Mouse (Mus musculus) midbrain, embryonic 11.5 days (tissue): ENCODE measurements around the gene Gucy1a1. TPM values are rescaled to one million over a fixed set of nuclear protein-coding genes. Genes with fewer than 3 reads are reported as not detected.
A peak's percentile ranks its signal among the peaks of the same experiment; 100 is the strongest.

Source experiments
- ATAC-seq: fragments of 200-750 bp; cut with Nextera tagmentation; 2 replicates; pipeline ENCODE4 v1.8.0; 2017; ENCODE audit warnings: moderate TSS enrichment, moderate library complexity; ENCODE audit not compliant: low FRiP score
- DNase-seq: peaks from one replicate; pipeline ENCODE4 v3.0.0; 2015; ENCODE audit warnings: low spot score; ENCODE audit errors: missing footprints
- H3K27ac ChIP-seq: fragments of 300-500 bp; sonication (generic); 2 replicates; pipeline ENCODE4 v1.5.1; 2014; ENCODE audit warnings: low read depth, low read length
- H3K27me3 ChIP-seq: fragments of 300-500 bp; sonication (generic); 2 replicates; pipeline ENCODE4 v1.6.1; 2014; ENCODE audit warnings: mild to moderate bottlenecking, low read length, moderate library complexity, mixed read lengths; ENCODE audit not compliant: control insufficient read depth, insufficient read depth
- H3K36me3 ChIP-seq: fragments of 300-500 bp; sonication (generic); 2 replicates; pipeline ENCODE4 v1.6.1; 2014; ENCODE audit warnings: mild to moderate bottlenecking, low read length, moderate library complexity, mixed read lengths; ENCODE audit not compliant: control insufficient read depth, insufficient read depth
- H3K4me1 ChIP-seq: fragments of 300-500 bp; sonication (generic); 2 replicates; pipeline ENCODE4 v1.6.1; 2014; ENCODE audit warnings: low read length; ENCODE audit not compliant: control insufficient read depth, insufficient read depth
- H3K4me2 ChIP-seq: fragments of 300-500 bp; sonication (generic); 2 replicates; pipeline ENCODE4 v1.6.1; 2014; ENCODE audit warnings: mild to moderate bottlenecking, moderate library complexity
- H3K4me3 ChIP-seq: fragments of 300-500 bp; sonication (generic); 2 replicates; pipeline ENCODE4 v1.5.1; 2014; ENCODE audit warnings: low read depth, low read length
- H3K9ac ChIP-seq: fragments of 300-500 bp; sonication (generic); 2 replicates; pipeline ENCODE4 v1.6.1; 2014; ENCODE audit warnings: low read length
- H3K9me3 ChIP-seq: fragments of 300-500 bp; sonication (generic); 2 replicates; pipeline ENCODE4 v1.6.1; 2016; ENCODE audit warnings: low read length; ENCODE audit not compliant: control insufficient read depth
- WGBS: fragments of 180-500 bp; shearing (Covaris S2); extraction: QIAGEN DNeasy Blood & Tissue Kit; methylation state at CpG from one replicate; pipeline ENCODE4 v1.1.7; 2014; 5-methylcytosine and 5-hydroxymethylcytosine counted together
- polyA plus RNA-seq: library from polyadenylated mRNA; unstranded; fragments of >200 nt; fragmentation: Nextera tagmentation; extraction: Ambion mirVana; gene quantifications from 2 replicates; pipeline ENCODE4 v1.2.1, GENCODE M21; 2014

Gene Gucy1a1
- polyA plus RNA-seq, 1 experiment from 2014 or later: 3.6 TPM

DNA sequence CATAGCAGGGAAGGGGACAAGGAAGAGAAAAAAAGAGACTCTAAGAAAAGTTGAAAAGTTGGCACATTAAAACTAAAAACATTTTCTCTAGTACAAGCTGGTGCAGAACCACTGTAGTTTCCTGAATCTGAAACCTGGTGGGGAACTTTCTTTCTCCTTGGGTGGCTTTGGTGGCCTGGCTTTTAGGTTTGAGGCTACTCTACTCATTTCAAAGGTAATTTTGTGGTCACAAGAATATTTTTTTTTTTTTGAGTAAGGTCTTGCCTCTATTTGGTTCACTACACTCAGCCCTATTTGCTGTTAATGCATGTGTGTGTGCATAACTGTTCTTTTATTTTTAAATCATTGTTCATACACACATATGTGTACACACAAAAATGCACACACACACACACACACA, 389 bp upstream of the Gucy1a1 start:
- Histone ChIP-seq H3K4me2 (peak overlapping the region; percentile 95), H3K9me3 (no peaks in the 10 kb centered on the region), H3K4me3 (no peak overlapping the region), H3K9ac (no peak overlapping the region), H3K27me3 (no peaks in the 10 kb centered on the region), H3K27ac (no peak overlapping the region), H3K4me1 (0 out of 2 replicates have a peak, but pooled peaks cover 4% of the 10 kb centered on the region), H3K36me3 (no peaks in the 10 kb centered on the region)
- ATAC-seq (no peak), DNase-seq (no peak)

DNA sequence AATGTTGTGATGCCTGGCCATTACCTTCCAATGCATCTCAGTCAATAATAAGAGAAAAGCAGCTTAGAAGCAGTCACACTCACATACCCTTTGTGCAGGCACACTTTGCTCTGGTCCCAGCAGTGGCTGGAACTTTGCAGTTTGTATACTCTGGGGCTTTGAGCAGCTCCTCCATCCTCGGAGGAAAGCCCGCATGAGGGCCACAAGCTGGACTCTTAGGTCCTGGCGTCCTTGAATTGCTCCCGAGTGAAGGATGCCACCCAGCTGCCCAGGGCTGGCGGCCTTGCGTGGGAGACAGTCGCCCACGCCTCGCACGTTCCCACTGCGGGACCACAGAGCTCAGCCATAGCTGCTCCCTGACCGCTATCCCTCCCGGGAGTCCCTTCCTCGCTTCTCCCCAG, 864 bp downstream of the Gucy1a1 start:
- peak; percentile 53 for ATAC-seq
- H3K27me3 ChIP-seq: no peaks in the 10 kb centered on the region
- H3K4me3 ChIP-seq: peak overlapping the region; percentile 44
- H3K9me3 ChIP-seq: no peaks in the 10 kb centered on the region
- H3K4me1 ChIP-seq: 0 out of 2 replicates have a peak, but pooled peaks cover 4% of the 10 kb centered on the region
- 11% methylated on average over 14 of the region's 14 CpGs for WGBS
- peak; percentile 84 for DNase-seq
- no peaks in the 10 kb centered on the region for H3K36me3 ChIP-seq
- no peak overlapping the region for H3K27ac ChIP-seq
- H3K4me2 ChIP-seq: peak overlapping the region; percentile 95
- peak overlapping the region; percentile 58 for H3K9ac ChIP-seq

DNA sequence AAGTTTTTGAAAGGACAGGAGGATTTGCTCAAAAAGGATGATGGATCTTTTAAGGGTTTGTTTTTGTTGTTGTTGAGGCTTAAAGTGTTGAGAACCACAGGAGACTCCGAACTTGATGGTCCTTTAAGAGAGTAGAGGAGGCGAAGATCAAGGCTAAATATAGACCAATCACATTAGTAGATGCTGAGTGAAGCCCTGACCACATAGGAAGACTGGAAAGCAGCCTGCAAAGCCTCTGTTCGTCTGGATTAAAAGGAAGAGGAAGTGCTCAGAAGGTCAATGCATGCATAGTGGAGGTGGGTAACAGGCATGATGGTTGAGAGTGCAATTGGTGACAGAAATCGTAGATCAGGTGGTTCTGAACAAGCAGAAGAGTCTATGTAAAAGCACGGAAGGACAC, 4.8 kb downstream of the Gucy1a1 start:
- no peak for ATAC-seq
- Histone ChIP-seq H3K9me3 (no peaks in the 10 kb centered on the region), H3K27me3 (no peaks in the 10 kb centered on the region), H3K4me3 (no peak overlapping the region), H3K36me3 (no peaks in the 10 kb centered on the region), H3K4me2 (no peak overlapping the region), H3K27ac (no peak overlapping the region), H3K4me1 (0 out of 2 replicates have a peak, but pooled peaks cover 4% of the 10 kb centered on the region), H3K9ac (no peak overlapping the region)
- no peak for DNase-seq
- WGBS: 66% methylated on average over 5 of the region's 5 CpGs

DNA sequence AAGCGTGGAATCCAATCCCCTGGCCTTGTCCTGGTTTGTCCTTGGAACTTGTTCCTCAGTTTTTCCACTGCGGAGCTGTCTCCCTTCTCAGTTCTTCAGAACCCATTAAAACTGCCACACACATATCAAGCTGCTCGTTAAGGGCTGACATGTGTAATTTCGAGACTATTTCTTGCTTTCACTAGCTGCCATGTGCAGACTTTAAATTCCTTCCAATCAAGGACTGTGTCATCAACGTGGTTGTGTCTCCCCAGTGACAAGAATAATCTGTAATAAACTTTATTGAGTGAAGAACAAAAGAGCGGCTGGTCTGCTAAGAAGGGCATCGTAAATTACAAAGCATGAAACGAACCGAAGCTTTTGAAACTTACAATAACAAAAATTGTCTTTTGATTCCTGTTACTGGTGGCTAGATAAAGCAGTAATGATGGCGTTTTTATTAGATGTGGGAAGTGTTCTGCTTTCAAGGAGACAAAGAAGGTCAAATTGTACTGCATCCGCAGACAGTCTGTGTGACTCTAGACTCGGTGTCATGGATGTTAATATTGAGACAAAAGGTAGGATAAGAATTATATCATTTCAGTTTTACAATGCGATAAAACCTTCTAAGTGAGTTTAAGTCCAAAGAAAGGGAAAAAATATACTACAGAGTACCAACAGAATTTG, 7.5 kb downstream of the Gucy1a1 start:
- H3K9me3 ChIP-seq: no peaks in the 10 kb centered on the region
- H3K4me3 ChIP-seq: no peak overlapping the region
- H3K36me3 ChIP-seq: no peaks in the 10 kb centered on the region
- H3K27ac ChIP-seq: no peak overlapping the region
- H3K4me1 ChIP-seq: no peaks in the 10 kb centered on the region
- no peak overlapping the region for H3K9ac ChIP-seq
- ATAC-seq (no peak), DNase-seq (no peak)
- WGBS: 86% methylated on average over 13 of the region's 13 CpGs
- H3K4me2 ChIP-seq: no peak overlapping the region
- no peaks in the 10 kb centered on the region for H3K27me3 ChIP-seq

DNA sequence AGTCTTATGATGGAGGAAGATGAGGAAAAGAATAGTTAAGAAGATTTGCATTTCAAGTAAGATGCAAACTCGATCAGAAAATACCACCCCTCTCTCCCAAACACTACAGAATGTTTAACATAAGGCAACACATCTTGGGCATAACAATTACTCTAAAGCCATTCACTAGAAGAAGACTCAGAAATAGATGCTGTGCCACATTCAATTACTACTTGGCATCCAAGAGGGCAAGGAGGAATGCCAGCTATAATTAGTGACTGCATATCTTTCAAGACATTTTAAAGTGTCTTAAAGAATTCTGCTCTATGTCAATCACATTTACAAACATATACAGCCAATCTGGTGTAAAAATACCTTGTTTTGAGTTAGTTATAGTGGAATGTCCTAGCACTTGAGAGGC, 10.1 kb downstream of the Gucy1a1 start:
- no peaks in the 10 kb centered on the region for H3K9me3 ChIP-seq
- WGBS: 77% methylated on average over 1 of the region's 1 CpGs
- H3K27me3 ChIP-seq: no peaks in the 10 kb centered on the region
- H3K27ac ChIP-seq: no peak overlapping the region
- H3K4me2 ChIP-seq: no peak overlapping the region
- H3K4me1 ChIP-seq: no peaks in the 10 kb centered on the region
- ATAC-seq (no peak), DNase-seq (no peak)
- no peak overlapping the region for H3K4me3 ChIP-seq
- H3K9ac ChIP-seq: no peak overlapping the region
- no peaks in the 10 kb centered on the region for H3K36me3 ChIP-seq

DNA sequence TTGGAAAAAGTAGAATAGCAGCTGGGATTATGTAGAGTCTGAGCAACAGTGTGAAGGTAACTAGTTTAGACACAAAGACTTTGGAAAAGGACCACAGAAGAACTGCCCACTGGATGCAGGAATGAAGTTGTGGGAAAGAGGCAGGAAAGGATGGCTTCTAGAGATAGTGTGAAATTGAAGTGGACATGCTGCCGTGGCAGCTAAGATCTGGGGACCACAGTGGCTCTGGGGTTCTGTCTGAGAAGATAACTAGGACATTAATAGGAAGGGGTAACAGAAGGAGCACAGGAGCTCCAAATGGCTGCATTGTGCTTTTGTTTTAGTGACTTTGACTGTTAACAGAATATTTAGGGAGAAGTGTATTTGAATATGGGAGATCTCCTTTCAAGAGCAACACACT, 16.3 kb downstream of the Gucy1a1 start:
- WGBS: 65% methylated on average over 1 of the region's 1 CpGs
- DNase-seq (no peak), ATAC-seq (no peak)
- no peaks in the 10 kb centered on the region for H3K36me3 ChIP-seq
- no peak overlapping the region for H3K4me3 ChIP-seq
- no peak overlapping the region for H3K27ac ChIP-seq
- H3K9ac ChIP-seq: no peak overlapping the region
- H3K4me2 ChIP-seq: no peak overlapping the region
- H3K9me3 ChIP-seq: no peaks in the 10 kb centered on the region
- H3K4me1 ChIP-seq: no peaks in the 10 kb centered on the region
- no peaks in the 10 kb centered on the region for H3K27me3 ChIP-seq

DNA sequence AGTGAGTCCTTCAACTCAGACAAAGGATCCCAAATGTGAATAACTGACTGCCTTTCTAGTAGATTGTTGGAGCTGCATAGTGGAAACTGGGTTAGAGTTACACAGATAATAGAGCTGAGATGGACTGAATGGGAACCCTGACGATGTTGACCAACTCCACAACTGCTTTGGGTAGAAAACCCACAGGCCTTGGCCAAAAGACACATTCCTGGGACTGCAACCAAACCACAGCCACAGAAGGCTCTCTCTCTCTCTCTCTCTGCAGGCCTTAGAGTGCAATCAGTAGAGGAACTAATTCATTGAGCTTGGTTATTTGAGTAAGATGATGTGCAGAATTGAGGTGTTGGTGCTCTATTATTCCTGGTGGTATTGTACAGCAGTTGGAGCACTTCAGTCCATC, 21.0 kb downstream of the Gucy1a1 start:
- Histone ChIP-seq H3K27me3 (no peaks in the 10 kb centered on the region), H3K4me3 (no peak overlapping the region), H3K4me2 (no peak overlapping the region), H3K4me1 (no peaks in the 10 kb centered on the region), H3K36me3 (no peaks in the 10 kb centered on the region), H3K9ac (no peak overlapping the region), H3K27ac (no peak overlapping the region), H3K9me3 (no peaks in the 10 kb centered on the region)
- ATAC-seq: no peak
- 90% methylated on average over 1 of the region's 1 CpGs for WGBS
- no peak for DNase-seq

DNA sequence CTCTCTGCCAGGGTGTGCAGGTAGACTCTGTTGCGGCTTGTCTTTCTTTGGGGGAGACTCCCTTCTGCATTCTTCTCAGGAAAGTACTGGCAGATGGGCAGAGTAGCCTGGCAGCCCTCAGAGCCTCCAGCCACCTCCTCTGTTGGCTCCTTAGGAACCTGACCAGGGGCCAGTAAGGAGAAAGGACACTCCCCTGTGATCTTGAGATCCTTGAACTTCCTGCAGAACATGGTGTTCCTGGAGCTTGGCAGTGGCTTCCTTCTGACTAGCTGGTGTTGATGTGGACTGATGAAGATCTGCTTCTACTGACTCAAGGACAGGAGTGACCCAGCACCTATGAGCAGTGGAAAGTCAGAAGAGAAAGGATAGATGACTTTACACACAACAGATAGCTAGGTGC, 26.7 kb downstream of the Gucy1a1 start:
- Histone ChIP-seq H3K36me3 (no peaks in the 10 kb centered on the region), H3K27me3 (no peaks in the 10 kb centered on the region), H3K27ac (no peak overlapping the region), H3K4me2 (no peak overlapping the region), H3K9me3 (no peaks in the 10 kb centered on the region), H3K9ac (no peak overlapping the region), H3K4me1 (no peaks in the 10 kb centered on the region), H3K4me3 (no peak overlapping the region)
- ATAC-seq (no peak), DNase-seq (no peak)
- 86% methylated on average over 1 of the region's 1 CpGs for WGBS

DNA sequence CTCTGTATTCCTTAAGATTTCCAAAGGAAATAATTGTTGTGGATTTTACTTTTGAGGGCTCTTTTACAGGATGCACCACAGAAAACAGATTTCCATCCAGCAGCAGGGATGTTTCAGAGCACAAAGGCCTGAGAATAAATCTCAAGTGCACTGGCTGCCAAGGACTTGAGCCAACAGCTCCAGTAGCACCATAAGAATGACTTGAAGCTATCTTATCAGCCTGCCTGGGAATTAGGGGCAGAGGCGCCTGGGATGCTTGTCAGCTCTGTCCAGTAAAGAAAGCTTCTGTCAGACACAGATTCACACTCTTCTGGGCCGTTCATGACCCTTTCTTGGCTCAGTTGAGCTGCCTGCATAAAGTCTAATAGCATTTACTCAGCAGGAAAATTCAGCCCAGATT, 33.1 kb downstream of the Gucy1a1 start:
- Histone ChIP-seq H3K4me1 (no peaks in the 10 kb centered on the region), H3K4me2 (no peak overlapping the region), H3K36me3 (no peaks in the 10 kb centered on the region), H3K27ac (no peak overlapping the region), H3K4me3 (no peak overlapping the region), H3K9ac (no peak overlapping the region), H3K27me3 (no peaks in the 10 kb centered on the region), H3K9me3 (no peaks in the 10 kb centered on the region)
- DNase-seq (no peak), ATAC-seq (no peak)
- 82% methylated on average over 2 of the region's 2 CpGs for WGBS
